Mouse (Mus musculus) ES-Bruce4 (cell line): ENCODE measurements around the gene Ing1.

Experiments
- CTCF ChIP-seq: IDR thresholded peaks from one replicate; pipeline ENCODE4 v1.8.1; 2011; ENCODE audit warnings: low read depth, low read length
- EP300 ChIP-seq: IDR thresholded peaks from 2 replicates; pipeline ENCODE4 v1.6.1; 2011; ENCODE audit warnings: low read depth, low read length; ENCODE audit not compliant: insufficient read depth

DNA sequence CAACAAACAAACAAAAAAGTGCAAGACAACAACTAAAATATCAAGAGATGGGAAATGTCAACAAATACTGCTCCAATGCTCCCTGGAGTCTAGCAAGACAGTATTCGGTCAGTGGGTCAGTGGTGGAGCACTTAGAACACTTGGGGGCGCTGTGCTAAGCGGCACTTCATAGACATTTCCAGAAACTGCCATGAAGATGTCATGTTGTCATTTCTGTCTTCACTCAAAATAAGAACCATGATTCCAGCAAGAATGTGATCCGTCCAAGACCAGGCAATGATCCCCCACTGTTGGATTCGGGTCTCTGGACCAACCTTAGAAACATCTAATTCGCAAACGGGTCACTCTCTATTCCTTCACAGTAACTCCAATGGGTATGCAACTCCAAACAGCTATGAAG lies 5.7 kb upstream of the Ing1 start:
- TF ChIP-seq EP300 (no peak), CTCF (peak; percentile 76)
